Mouse (Mus musculus) cerebellum, adult (tissue): Measurements from ENCODE around the gene Pawr.

ENCODE experiments used
- ATAC-seq: cut with Nextera tagmentation; 2 replicates; pipeline ENCODE4 v1.9.2; 2017; ENCODE audit warnings: mild to moderate bottlenecking, moderate library complexity, mixed read lengths; ENCODE audit not compliant: insufficient number of reproducible peaks, low FRiP score, low TSS enrichment

Pawr gene

DNA sequence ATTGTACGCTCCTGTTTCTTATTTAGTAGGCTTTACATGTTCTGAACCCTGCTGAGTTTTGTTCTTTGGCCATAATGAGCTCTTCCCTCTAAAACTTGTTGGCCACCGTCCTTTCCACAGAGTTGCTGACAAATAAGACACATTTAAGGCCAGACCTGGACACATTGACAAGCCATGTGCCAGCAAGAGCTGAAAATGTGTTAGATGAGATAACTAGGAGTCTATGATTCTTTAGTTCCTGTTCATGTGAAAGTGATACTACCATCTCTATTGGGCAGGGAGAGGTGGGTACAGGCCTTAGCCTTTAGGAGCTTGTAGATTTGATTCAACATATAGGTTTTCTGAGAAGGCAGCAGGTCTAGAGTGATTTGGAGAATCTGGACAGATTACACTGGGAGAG, 129.9 kb downstream of the Pawr start:
- no peak for ATAC-seq
